Mouse (Mus musculus) heart, postnatal 36 days (tissue): ENCODE data around the gene Slc25a42. TPM values are rescaled to one million over a fixed set of nuclear protein-coding genes. Genes with fewer than 3 reads are reported as not detected.
"Not testable (repeated sequence)": the region's sequence is repeated elsewhere in the genome, so short reads cannot be mapped to it uniquely, and the experiment has no call there.

Source experiments
- DNase-seq, 2 experiments: peaks; one replicate each; pipeline ENCODE4 v3.0.0; 2021 to 2022
- intact Hi-C: fragments of 180-260 bp; cut with DNase I; formaldehyde crosslinking; loops from one replicate; pipeline ENCODE4 v1.15.1; 2025
- total RNA-seq, 2 experiments: library from RNA; stranded (reverse); gene quantifications; 2 replicates each; pipeline ENCODE4 v1.2.3; 2021

Gene Slc25a42
- total RNA-seq, 2 experiments from 2014 or later: 53.2 to 66.7 TPM

GRCm38 (mm10) chr8:70216161-70216560 is 4.1 kb upstream of the Slc25a42 start:
- intact Hi-C loops, DNase-seq: not testable (repeated sequence)

GRCm38 (mm10) chr8:70215092-70215491 is 3.0 kb upstream of the Slc25a42 start:
- intact Hi-C loops: no loop called here

GRCm38 (mm10) chr8:70214411-70214810 is 2.3 kb upstream of the Slc25a42 start:
- no peak for DNase-seq
- intact Hi-C loops: no loop called here

More at GRCm38 (mm10) chr8:70215092-70215491, 3.0 kb upstream of the Slc25a42 start:
- no peak for DNase-seq

- DNase-seq: no peak
- intact Hi-C loops: no loop called here
Measured at GRCm38 (mm10) chr8:70211726-70212111, 386 bp downstream of the Slc25a42 start.

GRCm38 (mm10) chr8:70211275-70211674 is 830 bp downstream of the Slc25a42 start:
- intact Hi-C loops: no loop called here
- DNase-seq: no peak

- no peak for DNase-seq
- intact Hi-C loops: no loop called here
Measured at GRCm38 (mm10) chr8:70210538-70210937, 1.6 kb downstream of the Slc25a42 start.

- intact Hi-C loops: no loop called here
- DNase-seq: no peak
Measured at GRCm38 (mm10) chr8:70208130-70208529, 4.0 kb downstream of the Slc25a42 start.

GRCm38 (mm10) chr8:70204757-70205156 is 7.3 kb downstream of the Slc25a42 start:
- DNase-seq: no peak
- intact Hi-C loops: no loop called here

- intact Hi-C loops: no loop called here
- no peak for DNase-seq
Measured at GRCm38 (mm10) chr8:70203072-70203471, 9.0 kb downstream of the Slc25a42 start.

GRCm38 (mm10) chr8:70201417-70201816 is 10.7 kb downstream of the Slc25a42 start:
- DNase-seq: no peak

GRCm38 (mm10) chr8:70200098-70200681 is 11.9 kb downstream of the Slc25a42 start:
- intact Hi-C loops: loop anchor here (2.0 kb wide), 1 partner anchor 23 kb away; no protein-coding TSS in a partner anchor
- peak; percentile 17 to 43 for DNase-seq

More at GRCm38 (mm10) chr8:70201417-70201816, 10.7 kb downstream of the Slc25a42 start:
- intact Hi-C loops: loop anchor here (2.0 kb wide), 1 partner anchor 21 kb away; no protein-coding TSS in a partner anchor

GRCm38 (mm10) chr8:70197603-70198002 is 14.5 kb downstream of the Slc25a42 start:
- intact Hi-C loops: no loop called here
- no peak for DNase-seq

- intact Hi-C loops: no loop called here
Measured at GRCm38 (mm10) chr8:70195762-70196161, 16.3 kb downstream of the Slc25a42 start.

GRCm38 (mm10) chr8:70194191-70194590 is 17.9 kb downstream of the Slc25a42 start:
- no peak for DNase-seq
- intact Hi-C loops: no loop called here

More at GRCm38 (mm10) chr8:70195762-70196161, 16.3 kb downstream of the Slc25a42 start:
- no peak for DNase-seq

- intact Hi-C loops: no loop called here
- no peak for DNase-seq
Measured at GRCm38 (mm10) chr8:70193238-70193637, 18.9 kb downstream of the Slc25a42 start.

GRCm38 (mm10) chr8:70188707-70189106 is 23.4 kb downstream of the Slc25a42 start:
- DNase-seq: no peak
- intact Hi-C loops: no loop called here

GRCm38 (mm10) chr8:70183194-70183593 is 28.9 kb downstream of the Slc25a42 start:
- DNase-seq: no peak
- intact Hi-C loops: no loop called here

GRCm38 (mm10) chr8:70181903-70182252 is 30.2 kb downstream of the Slc25a42 start:
- intact Hi-C loops: no loop called here
- DNase-seq: no peak

GRCm38 (mm10) chr8:70181212-70181902 is 30.7 kb downstream of the Slc25a42 start:
- intact Hi-C loops: no loop called here
- no peak for DNase-seq

- intact Hi-C loops: loop anchor here (1.0 kb wide), 1 partner anchor 44 kb away; no protein-coding TSS in a partner anchor
- no peak for DNase-seq
Measured at GRCm38 (mm10) chr8:70179082-70179481, 33.0 kb downstream of the Slc25a42 start.

- intact Hi-C loops: no loop called here
- DNase-seq: no peak
Measured at GRCm38 (mm10) chr8:70178231-70178630, 33.9 kb downstream of the Slc25a42 start.

GRCm38 (mm10) chr8:70174079-70174478 is 38.0 kb downstream of the Slc25a42 start:
- DNase-seq: no peak
- intact Hi-C loops: no loop called here
